Comparison of ENCODE assay signal across 9 mouse cellular contexts in genomic region chr9:13525561-13526255, GRCm38 (mm10).
DNase-seq lines count a peak whose midpoint lies in the region; ATAC-seq and TF ChIP-seq lines count a peak whose summit lies in the region.
"Had no signal": no experiment of that assay in that cellular context is flagged by ENCODE, and none has a peak within 500 bp of the region (broad histone marks: within the 10 kb centered on the region; RNA-seq: fewer than 3 reads in every experiment).

No protein-coding gene starts in this region.

- TF ChIP-seq POLR2A in limb, embryonic 14.5 days (IDR thresholded peaks at IDR 0.05; ENCODE audit: borderline replicate concordance, extremely low read depth, insufficient read depth, insufficient read length), result no peak

- 51% methylated on average over 5 of the region's 5 CpGs for WGBS in hindbrain, embryonic 14.5 days
- 51% methylated on average over 5 of the region's 5 CpGs for WGBS in limb, embryonic 14.5 days

- no peaks in the 10 kb centered on the region for H3K9me3 ChIP-seq in hindbrain, embryonic 14.5 days (ENCODE audit: control insufficient read depth, low read length)
- H3K9me3 ChIP-seq in limb, embryonic 14.5 days (ENCODE audit: control insufficient read depth, low read length), result no peaks in the 10 kb centered on the region
- H3K9me3 ChIP-seq: liver, embryonic 13.5 days had no signal

- no peak overlapping the region for H3K9ac ChIP-seq in hindbrain, embryonic 14.5 days
- no peak overlapping the region for H3K9ac ChIP-seq in limb, embryonic 14.5 days (ENCODE audit: low read depth, low read length, severe bottlenecking)
- H3K9ac ChIP-seq: liver, embryonic 13.5 days had no signal

- DNase-seq in kidney, adult 11 months, result peak; percentile 24
- DNase-seq in kidney, adult 18-20 months, result no peak
- DNase-seq in hindbrain, embryonic 14.5 days (ENCODE audit: low spot score), result no peak
- no peak for DNase-seq in limb, embryonic 14.5 days (ENCODE audit: low spot score)
- DNase-seq in frontal cortex, postnatal 14 days (ENCODE audit: low spot score in 2 of 2), result no peak
- DNase-seq in left cerebral cortex, postnatal 14 days (ENCODE audit: low spot score in 2 of 2), result no peak
- no peak for DNase-seq in natural killer cell, adult 2 months (ENCODE audit: low spot score in 2 of 2)
- DNase-seq: liver, embryonic 13.5 days had no signal

- H3K4me3 ChIP-seq in hindbrain, embryonic 14.5 days (replicated peaks; ENCODE audit: low read length), result no peak overlapping the region
- H3K4me3 ChIP-seq in limb, embryonic 14.5 days (replicated peaks; ENCODE audit: low read length), result no peak overlapping the region
- H3K4me3 ChIP-seq: liver, embryonic 13.5 days had no signal

- no peaks in the 10 kb centered on the region for H3K36me3 ChIP-seq in hindbrain, embryonic 14.5 days (replicated peaks; ENCODE audit: control insufficient read depth, insufficient read depth)
- no peaks in the 10 kb centered on the region for H3K36me3 ChIP-seq in limb, embryonic 14.5 days (ENCODE audit: control insufficient read depth, insufficient read depth, low read length)
- H3K36me3 ChIP-seq: liver, embryonic 13.5 days had no signal

- 0 out of 2 replicates have a peak, but pooled peaks cover 4% of the 10 kb centered on the region for H3K4me1 ChIP-seq in hindbrain, embryonic 14.5 days (replicated peaks; ENCODE audit: control insufficient read depth, insufficient read depth, low read length)
- peaks cover 24% of the 10 kb centered on the region for H3K4me1 ChIP-seq in limb, embryonic 14.5 days (ENCODE audit: control insufficient read depth, insufficient read depth, low read length)
- H3K4me1 ChIP-seq: liver, embryonic 13.5 days had no signal

- H3K27ac ChIP-seq in hindbrain, embryonic 14.5 days, result no peak overlapping the region
- peak overlapping the region; percentile 53; the same call in 1 of the 2 replicates for H3K27ac ChIP-seq in limb, embryonic 14.5 days (replicated peaks; ENCODE audit: low read depth, low read length)
- H3K27ac ChIP-seq: liver, embryonic 13.5 days had no signal

- ATAC-seq in common myeloid progenitor, adult 5-6 weeks (replicated peaks; ENCODE audit: low read depth, poor library complexity, severe bottlenecking), result peak; percentile 37
- ATAC-seq in hindbrain, embryonic 14.5 days (ENCODE audit: low FRiP score), result 0 out of 2 replicates have a peak, but pooled peaks have one; percentile 48
- ATAC-seq in limb, embryonic 14.5 days (ENCODE audit: low FRiP score, low read depth), result no peak

- H3K4me2 ChIP-seq in hindbrain, embryonic 14.5 days (replicated peaks), result no peak overlapping the region
- no peak overlapping the region for H3K4me2 ChIP-seq in limb, embryonic 14.5 days (replicated peaks; ENCODE audit: low read depth, low read length, severe bottlenecking)
- H3K4me2 ChIP-seq: liver, embryonic 13.5 days had no signal

- H3K27me3 ChIP-seq in hindbrain, embryonic 14.5 days (ENCODE audit: control insufficient read depth, insufficient read depth, low read length), result no peaks in the 10 kb centered on the region
- no peaks in the 10 kb centered on the region for H3K27me3 ChIP-seq in limb, embryonic 14.5 days (ENCODE audit: control insufficient read depth, insufficient read depth, low read length)
- H3K27me3 ChIP-seq: liver, embryonic 13.5 days had no signal

- intact Hi-C loops in left cerebral cortex, postnatal 14 days (cut with DNase I), result no loop called here
